10 mouse cellular contexts compared by ENCODE assay signal in genomic region chr13:59587201-59587600, GRCm38 (mm10). TPM values are rescaled to one million over a fixed set of nuclear protein-coding genes. Genes with fewer than 3 reads are reported as not detected.
DNase-seq lines count a peak whose midpoint lies in the region; ATAC-seq lines count a peak whose summit lies in the region.
"Had no signal": no experiment of that assay in that cellular context is flagged by ENCODE, and none has a peak within 500 bp of the region (broad histone marks: within the 10 kb centered on the region; RNA-seq: fewer than 3 reads in every experiment).

No protein-coding gene starts in this region.

- peaks cover 19% of the 10 kb centered on the region for H3K36me3 ChIP-seq in heart, embryonic 16.5 days (ENCODE audit: control insufficient read depth, insufficient read depth)
- peaks cover 47% of the 10 kb centered on the region for H3K36me3 ChIP-seq in neural tube, embryonic 12.5 days
- H3K36me3 ChIP-seq in midbrain, embryonic 12.5 days = peaks cover 46% of the 10 kb centered on the region

- no peak for DNase-seq in heart, adult 11 months
- DNase-seq in neural tube, embryonic 10.5 days (ENCODE audit: extremely low spot score, low spot score) = no peak
- no peak for DNase-seq in left cerebral cortex, adult 9 months (ENCODE audit: low spot score in 2 of 2)
- no peak for DNase-seq in layer of hippocampus, postnatal 25 days (ENCODE audit: extremely low spot score in 1 of 2, low spot score in 1 of 2)
- no peak for DNase-seq in spleen, adult 18-20 months
- DNase-seq: cerebellum, postnatal 36 days; left cerebral cortex, postnatal 4 days had no signal

- ATAC-seq in heart, embryonic 16.5 days (replicated peaks; ENCODE audit: extremely low read depth, insufficient read depth, low FRiP score) = no peak
- ATAC-seq in neural tube, embryonic 12.5 days (ENCODE audit: low FRiP score, low read depth) = no peak
- no peak for ATAC-seq in midbrain, embryonic 12.5 days (ENCODE audit: low FRiP score, low read depth)

- H3K9me3 ChIP-seq in heart, embryonic 16.5 days (replicated peaks; ENCODE audit: control insufficient read depth, low read length) = no peaks in the 10 kb centered on the region
- no peaks in the 10 kb centered on the region for H3K9me3 ChIP-seq in neural tube, embryonic 12.5 days
- H3K9me3 ChIP-seq in midbrain, embryonic 12.5 days = no peaks in the 10 kb centered on the region

- peaks cover 21% of the 10 kb centered on the region for H3K4me1 ChIP-seq in heart, embryonic 16.5 days (ENCODE audit: control insufficient read depth, insufficient read depth, low read length)
- H3K4me1 ChIP-seq in neural tube, embryonic 12.5 days = peaks cover 30% of the 10 kb centered on the region
- H3K4me1 ChIP-seq in midbrain, embryonic 12.5 days = peaks cover 28% of the 10 kb centered on the region

- H3K27ac ChIP-seq in heart, embryonic 16.5 days (ENCODE audit: low read length) = no peak overlapping the region
- no peak overlapping the region for H3K27ac ChIP-seq in neural tube, embryonic 12.5 days
- H3K27ac ChIP-seq in midbrain, embryonic 12.5 days (replicated peaks) = no peak overlapping the region

- H3K4me3 ChIP-seq in heart, embryonic 16.5 days (ENCODE audit: low read length) = no peak overlapping the region
- H3K4me3 ChIP-seq in neural tube, embryonic 12.5 days = no peak overlapping the region
- no peak overlapping the region for H3K4me3 ChIP-seq in midbrain, embryonic 12.5 days

- H3K27me3 ChIP-seq in heart, embryonic 16.5 days (ENCODE audit: control insufficient read depth, insufficient read depth, low read length) = no peaks in the 10 kb centered on the region
- H3K27me3 ChIP-seq in neural tube, embryonic 12.5 days (replicated peaks) = no peaks in the 10 kb centered on the region
- no peaks in the 10 kb centered on the region for H3K27me3 ChIP-seq in midbrain, embryonic 12.5 days

- H3K9ac ChIP-seq in heart, embryonic 16.5 days (ENCODE audit: low read length) = 0 out of 2 replicates have a peak overlapping the region, but pooled peaks have one; percentile 26
- H3K9ac ChIP-seq in neural tube, embryonic 12.5 days = no peak overlapping the region
- H3K9ac ChIP-seq in midbrain, embryonic 12.5 days (replicated peaks) = no peak overlapping the region

- peak overlapping the region; percentile 81; the same call in 1 of the 2 replicates for H3K4me2 ChIP-seq in heart, embryonic 16.5 days (ENCODE audit: low read depth, low read length)
- H3K4me2 ChIP-seq in neural tube, embryonic 12.5 days (replicated peaks) = peak overlapping the region; percentile 93
- H3K4me2 ChIP-seq in midbrain, embryonic 12.5 days (replicated peaks) = peak overlapping the region; percentile 66

- WGBS in heart, embryonic 16.5 days = 92% methylated on average over 2 of the region's 2 CpGs
- 97% methylated on average over 2 of the region's 2 CpGs for WGBS in neural tube, embryonic 12.5 days
- WGBS in midbrain, embryonic 12.5 days = 97% methylated on average over 2 of the region's 2 CpGs

RNA-seq across cellular contexts. Expression of gene Naa35, which starts 2.1 kb away (rescaled TPM):
- polyA plus RNA-seq in heart, embryonic 16.5 days (2015; fragmentation: Nextera tagmentation; extraction: Ambion mirVana) = 77.0 and 84.4 TPM in 2 replicates
- polyA plus RNA-seq in neural tube, embryonic 12.5 days (2016; fragmentation: Nextera tagmentation; extraction: Ambion mirVana) = 125 and 128 TPM in 2 replicates
- 128 and 136 TPM in 2 replicates for polyA plus RNA-seq in midbrain, embryonic 12.5 days (2016; fragmentation: Nextera tagmentation; extraction: Ambion mirVana)
- total RNA-seq in layer of hippocampus, postnatal 25 days (2021) = 100 to 1,000 TPM in 1 of 2 experiments, 10 to 100 TPM in 1; 99.1 to 103 TPM

RNA-seq across cellular contexts. Expression of gene Agtpbp1, which starts 2.2 kb away (rescaled TPM):
- 12.1 and 12.5 TPM in 2 replicates for polyA plus RNA-seq in heart, embryonic 16.5 days (2015; fragmentation: Nextera tagmentation; extraction: Ambion mirVana)
- 37.3 and 44.7 TPM in 2 replicates for polyA plus RNA-seq in neural tube, embryonic 12.5 days (2016; fragmentation: Nextera tagmentation; extraction: Ambion mirVana)
- polyA plus RNA-seq in midbrain, embryonic 12.5 days (2016; fragmentation: Nextera tagmentation; extraction: Ambion mirVana) = 29.5 and 30.4 TPM in 2 replicates
- 100 to 1,000 TPM; 351 to 374 TPM for total RNA-seq in layer of hippocampus, postnatal 25 days (2021)
